Mouse (Mus musculus): ENCODE results near the gene Gpr137c. TPM values are rescaled to one million over a fixed set of nuclear protein-coding genes. Genes with fewer than 3 reads are reported as not detected.

Gpr137c gene
- total RNA-seq, 2 experiments from 2014 or later: 2.1 to 3.9 TPM

Other genes with a start within 250 kb of the Gpr137c start
- gene Ptger2, start 231.5 kb upstream of the Gpr137c start, total RNA-seq (2015): 7.2 and 8.8 TPM in 2 replicates
- gene Ptger2, start 231.5 kb upstream of the Gpr137c start, total RNA-seq (2017): 4.9 and 6.7 TPM in 2 replicates
- gene Txndc16, start 611 bp downstream of the Gpr137c start, total RNA-seq (2015): 25.5 and 28.0 TPM in 2 replicates
- 47.1 and 48.1 TPM in 2 replicates for gene Txndc16, start 611 bp downstream of the Gpr137c start, total RNA-seq (2017)
- gene Ero1l, start 99.1 kb downstream of the Gpr137c start, total RNA-seq (2015): 72.1 and 75.6 TPM in 2 replicates
- gene Ero1l, start 99.1 kb downstream of the Gpr137c start, total RNA-seq (2017): 43.2 and 80.7 TPM in 2 replicates
- gene Psmc6, start 110.1 kb downstream of the Gpr137c start, total RNA-seq (2015): 120 and 126 TPM in 2 replicates
- gene Psmc6, start 110.1 kb downstream of the Gpr137c start, total RNA-seq (2017): 140 and 144 TPM in 2 replicates
- gene Styx, start 131.4 kb downstream of the Gpr137c start, total RNA-seq (2015): 22.0 and 23.7 TPM in 2 replicates
- 13.1 and 14.1 TPM in 2 replicates for gene Styx, start 131.4 kb downstream of the Gpr137c start, total RNA-seq (2017)
- 15.5 and 18.5 TPM in 2 replicates for gene Gnpnat1, start 185.2 kb downstream of the Gpr137c start, total RNA-seq (2015)
- 12.1 and 13.9 TPM in 2 replicates for gene Gnpnat1, start 185.2 kb downstream of the Gpr137c start, total RNA-seq (2017)